Mouse (Mus musculus): ENCODE data around the gene Nepn. TPM values are rescaled to one million over a fixed set of nuclear protein-coding genes. Genes with fewer than 3 reads are reported as not detected.

The Nepn gene
- total RNA-seq, 2 experiments from 2014 or later = not detected

- DNase-seq = no peak
- intact Hi-C loops (cut with DNase I) = no loop called here
Observed at GRCm38 (mm10) chr10:52398715-52399114, 9.9 kb downstream of the Nepn start.

- intact Hi-C loops (cut with DNase I) = no loop called here
- no peak for DNase-seq
Observed at GRCm38 (mm10) chr10:52399722-52400121, 10.9 kb downstream of the Nepn start.

- intact Hi-C loops (cut with DNase I) = no loop called here
- no peak for DNase-seq
Observed at GRCm38 (mm10) chr10:52405160-52405559, 16.4 kb downstream of the Nepn start.

- intact Hi-C loops (cut with DNase I) = no loop called here
Observed at GRCm38 (mm10) chr10:52407526-52407925, 18.8 kb downstream of the Nepn start.

DNA sequence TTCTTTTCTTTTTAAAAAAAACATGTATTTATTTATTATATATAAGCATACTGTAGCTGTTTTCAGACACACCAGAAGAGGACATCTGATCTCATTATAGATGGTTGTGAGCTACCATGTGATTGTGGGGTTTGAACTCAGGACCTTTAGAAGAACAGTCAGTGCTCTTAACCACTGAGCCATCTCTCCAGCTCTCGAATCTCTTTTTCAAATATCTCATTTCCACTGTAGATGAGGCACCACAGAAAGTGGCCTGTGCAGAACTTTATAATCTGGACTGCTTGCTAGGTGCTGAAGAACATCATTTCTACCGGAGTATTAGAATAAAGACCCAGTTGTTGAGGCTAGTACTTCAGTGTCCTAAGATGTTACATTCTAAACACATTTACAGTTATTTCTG, 26.2 kb downstream of the Nepn start:
- no peak for DNase-seq
- intact Hi-C loops (cut with DNase I) = loop anchor here (5.0 to 10.0 kb wide), 2 partner anchors 280 to 462 kb away; partner anchors contain the start of gene Slc35f1

More at GRCm38 (mm10) chr10:52407526-52407925, 18.8 kb downstream of the Nepn start:
- no peak for DNase-seq

DNA sequence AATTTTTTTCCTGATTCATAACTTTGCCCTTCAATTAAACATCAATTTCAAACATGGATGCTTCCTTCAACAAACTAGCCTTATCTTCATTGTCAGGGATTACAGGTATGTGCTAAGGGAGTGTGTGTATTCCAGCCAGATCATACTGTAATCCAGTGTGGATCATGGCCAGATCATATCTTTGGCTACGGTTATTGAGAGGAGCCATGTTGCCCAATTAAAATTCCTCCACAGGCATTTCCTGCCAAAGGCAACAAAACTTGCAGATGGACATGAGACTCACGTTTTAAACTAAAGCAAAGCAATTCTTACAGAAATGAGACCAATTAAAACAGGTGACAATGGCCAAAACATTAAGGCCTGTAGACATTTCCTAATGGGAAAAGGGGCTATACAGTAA, 27.7 kb downstream of the Nepn start:
- intact Hi-C loops (cut with DNase I) = loop anchor here (5.0 to 10.0 kb wide), 2 partner anchors 278 to 461 kb away; partner anchors contain the start of gene Slc35f1
- DNase-seq = no peak

DNA sequence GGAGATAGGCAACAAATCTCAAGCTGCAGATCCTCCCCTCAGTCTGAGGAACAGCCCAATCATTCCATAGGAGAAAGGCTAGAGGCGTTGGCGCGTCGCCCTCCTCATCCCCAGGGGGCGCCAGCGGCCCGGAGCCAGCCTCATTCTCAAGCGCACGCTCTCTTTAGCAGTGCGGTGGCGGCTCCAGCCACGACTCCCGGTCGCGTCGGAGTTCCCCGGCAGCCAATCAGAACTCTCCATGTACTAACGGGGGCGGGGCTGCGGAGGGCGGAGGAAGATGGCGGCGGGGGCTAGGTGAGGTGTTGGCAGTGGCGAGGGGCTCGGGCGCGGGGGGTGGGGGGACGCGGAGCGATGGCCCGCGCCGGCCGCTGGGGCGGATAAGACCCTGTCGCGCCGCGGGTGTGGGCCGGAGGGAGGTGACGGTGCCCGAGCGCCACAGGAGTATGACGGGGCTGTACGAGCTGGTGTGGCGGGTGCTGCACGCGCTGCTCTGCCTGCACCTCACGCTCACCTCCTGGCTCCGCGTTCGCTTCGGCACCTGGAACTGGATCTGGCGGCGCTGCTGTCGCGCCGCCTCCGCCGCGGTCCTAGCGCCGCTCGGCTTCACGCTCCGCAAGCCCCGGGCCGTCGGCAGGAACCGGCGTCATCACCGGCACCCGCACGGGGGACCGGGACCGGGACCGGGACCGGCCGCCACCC, 28.7 kb downstream of the Nepn start, which contains the start of gene Nus1:
Gene Nus1 (plus strand): TSS at position 249 of the 699 bp plus-strand sequence.
- intact Hi-C loops (cut with DNase I) = loop anchor here (5.0 to 10.0 kb wide), 2 partner anchors 277 to 460 kb away; partner anchors contain the start of gene Slc35f1
- peak; percentile 98 for DNase-seq

DNA sequence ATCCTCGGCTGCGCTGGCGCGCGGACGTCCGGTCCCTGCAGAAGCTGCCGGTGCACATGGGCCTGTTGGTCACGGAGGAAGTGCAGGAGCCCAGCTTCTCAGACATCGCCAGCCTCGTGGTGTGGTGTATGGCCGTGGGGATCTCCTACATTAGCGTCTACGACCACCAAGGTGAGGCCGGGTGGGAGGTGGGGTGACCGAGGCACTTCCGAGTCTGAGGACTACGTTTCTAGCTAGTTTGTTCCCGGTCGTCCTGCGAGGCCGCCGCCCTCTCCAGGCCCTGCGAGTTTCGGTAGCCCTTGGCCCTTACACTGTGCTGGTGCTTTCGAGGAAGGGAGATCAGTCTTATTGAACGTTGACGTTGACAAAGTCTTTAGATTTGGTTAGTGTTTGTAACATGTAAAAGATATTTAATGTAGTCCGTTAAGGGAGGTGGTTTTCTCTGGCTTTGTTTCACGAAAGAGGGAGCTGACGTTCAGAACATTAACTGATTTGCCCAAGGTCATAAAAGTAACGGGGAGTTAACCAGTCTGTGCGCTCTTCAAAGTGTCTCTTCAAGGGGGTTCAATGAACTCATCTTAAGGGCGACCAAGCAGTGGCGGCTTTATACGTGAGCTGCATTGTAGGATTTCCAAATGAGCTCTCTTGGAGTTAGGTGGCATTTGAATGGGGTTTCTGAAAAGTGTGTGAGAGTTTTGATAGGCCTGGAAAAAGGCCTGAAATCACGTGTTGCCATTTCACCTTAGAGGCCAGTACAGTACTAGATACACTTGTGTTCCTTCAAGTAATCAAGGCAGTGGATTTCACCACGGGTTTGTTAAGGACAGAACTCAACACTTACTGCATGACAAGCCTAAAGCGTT, 29.5 kb downstream of the Nepn start:
- intact Hi-C loops (cut with DNase I) = loop anchor here (5.0 to 10.0 kb wide), 2 partner anchors 277 to 459 kb away; partner anchors contain the start of gene Slc35f1
- no peak for DNase-seq

- intact Hi-C loops (cut with DNase I) = loop anchor here (5.0 to 10.0 kb wide), 2 partner anchors 276 to 458 kb away; partner anchors contain the start of gene Slc35f1
- DNase-seq = no peak
Observed at GRCm38 (mm10) chr10:52418931-52419330, 30.2 kb downstream of the Nepn start.

- DNase-seq = no peak
- intact Hi-C loops (cut with DNase I) = loop anchor here (5.0 to 10.0 kb wide), 2 partner anchors 275 to 458 kb away; partner anchors contain the start of gene Slc35f1
Observed at GRCm38 (mm10) chr10:52419402-52419801, 30.6 kb downstream of the Nepn start.

GRCm38 (mm10) chr10:52420526-52420925, 31.8 kb downstream of the Nepn start:
- DNase-seq = no peak
- intact Hi-C loops (cut with DNase I) = loop anchor here (10.0 kb wide), 1 partner anchor 904 kb away; no protein-coding TSS in a partner anchor

DNA sequence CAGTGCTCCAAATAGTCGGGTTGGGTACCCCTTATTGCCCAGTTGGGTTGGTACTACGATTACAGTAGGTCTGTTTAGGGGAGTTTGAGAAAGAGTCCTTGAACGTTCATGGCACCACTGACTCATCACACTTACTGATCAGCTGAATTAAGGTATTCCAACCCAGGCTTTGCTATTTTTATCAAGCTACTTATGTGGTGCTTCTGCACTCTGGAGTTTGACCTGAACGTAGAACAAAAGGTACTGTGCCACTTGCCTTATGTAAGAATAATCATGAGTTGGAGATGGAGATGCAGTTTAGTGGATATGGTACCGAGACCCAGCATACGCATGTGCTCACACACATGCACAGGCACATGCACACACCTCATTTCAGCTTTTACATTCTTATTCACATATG, 32.9 kb downstream of the Nepn start:
- no peak for DNase-seq
- intact Hi-C loops (cut with DNase I) = loop anchor here (10.0 kb wide), 1 partner anchor 903 kb away; no protein-coding TSS in a partner anchor

GRCm38 (mm10) chr10:52423097-52423496, 34.3 kb downstream of the Nepn start:
- intact Hi-C loops (cut with DNase I) = loop anchor here (10.0 kb wide), 1 partner anchor 902 kb away; no protein-coding TSS in a partner anchor
- DNase-seq = no peak

- no peak for DNase-seq
- intact Hi-C loops (cut with DNase I) = loop anchor here (10.0 kb wide), 1 partner anchor 898 kb away; no protein-coding TSS in a partner anchor
Observed at GRCm38 (mm10) chr10:52426314-52426980, 37.7 kb downstream of the Nepn start.

DNA sequence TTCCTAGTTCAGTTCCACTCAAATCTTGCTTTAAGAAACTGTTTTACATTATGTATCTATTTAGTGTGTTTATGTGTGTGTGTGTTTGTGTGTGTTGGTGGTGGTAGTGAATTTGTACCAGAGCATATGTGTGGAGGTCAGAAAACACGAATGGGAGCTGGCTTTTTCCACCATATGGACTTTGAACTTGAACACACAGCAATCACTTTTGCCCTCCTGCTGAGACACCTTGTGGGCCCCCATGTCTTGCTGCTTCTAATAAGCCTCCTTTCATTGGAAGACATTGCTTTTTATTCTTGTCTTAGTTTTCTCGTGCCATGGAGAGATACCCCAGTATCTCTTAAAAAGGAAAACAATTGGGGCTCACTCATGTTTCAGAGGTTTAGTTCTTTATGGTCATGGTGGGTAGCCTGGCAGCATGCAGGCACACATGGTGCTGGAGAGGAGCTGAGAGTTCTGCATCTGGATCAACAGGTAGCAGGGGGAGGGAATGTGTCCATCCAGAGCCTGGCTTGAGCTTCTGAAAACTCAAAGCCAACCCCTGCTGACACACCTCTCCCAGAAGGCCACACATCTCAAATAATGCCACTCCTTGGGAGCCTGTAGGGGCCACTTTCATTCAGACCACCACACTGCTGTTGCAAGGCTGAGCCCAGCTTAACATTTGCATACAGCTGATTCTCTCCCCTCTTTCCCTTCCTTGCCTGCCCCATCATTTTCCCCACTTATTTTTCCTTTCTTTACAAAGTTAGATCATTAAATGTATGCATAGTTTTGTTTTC, 39.1 kb downstream of the Nepn start:
- DNase-seq = no peak
- intact Hi-C loops (cut with DNase I) = loop anchor here (10.0 kb wide), 1 partner anchor 897 kb away; no protein-coding TSS in a partner anchor

- DNase-seq = no peak
- intact Hi-C loops (cut with DNase I) = no loop called here
Observed at GRCm38 (mm10) chr10:52430953-52431352, 42.2 kb downstream of the Nepn start.

- DNase-seq = no peak
- intact Hi-C loops (cut with DNase I) = no loop called here
Observed at GRCm38 (mm10) chr10:52434836-52435235, 46.1 kb downstream of the Nepn start.

Measured in left cerebral cortex, postnatal 4 days (tissue).